Mouse (Mus musculus): Measurements from ENCODE around the gene Suv39h1. TPM values are rescaled to one million over a fixed set of nuclear protein-coding genes. Genes with fewer than 3 reads are reported as not detected.
"Not testable (repeated sequence)": the region's sequence is repeated elsewhere in the genome, so short reads cannot be mapped to it uniquely, and the experiment has no call there.

Gene Suv39h1
- polyA plus RNA-seq, 1 experiment from 2014 or later, result 28.9 TPM

DNA sequence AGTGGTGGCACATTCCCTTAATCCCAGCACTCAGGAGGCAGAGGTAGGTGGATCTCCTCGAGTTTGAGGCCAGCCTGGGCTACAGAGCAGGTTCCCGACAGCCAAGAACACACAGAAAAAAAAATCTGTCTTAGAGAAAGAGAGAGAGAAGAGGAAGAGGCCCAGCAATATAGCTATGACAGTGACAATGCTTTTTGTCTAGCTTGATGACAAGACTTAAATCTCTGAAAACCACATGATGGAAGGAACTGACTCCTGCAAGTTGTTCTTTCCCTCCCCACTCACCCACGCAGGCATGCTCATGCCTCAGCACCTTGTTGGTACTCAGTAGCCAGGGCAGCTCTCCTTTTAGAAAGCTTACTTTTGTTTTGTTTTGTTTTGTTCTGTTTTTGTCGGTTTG, 24.9 kb upstream of the Suv39h1 start:
- ATAC-seq (ENCODE audit: insufficient number of reproducible peaks, insufficient read depth, low FRiP score, low read depth), result no peak
- H3K4me1 ChIP-seq (ENCODE audit: control insufficient read depth in 2 of 2, insufficient read depth in 2 of 2, low read length in 2 of 2), result no peaks in the 10 kb centered on the region
- H3K4me2 ChIP-seq (ENCODE audit: low read length), result no peak overlapping the region
- 45% methylated on average over 4 of the region's 4 CpGs for WGBS
- no peak overlapping the region for H3K4me3 ChIP-seq (ENCODE audit: control insufficient read depth in 1 of 2, insufficient read depth in 1 of 2, low read depth in 1 of 2, low read length in 2 of 2)
- H3K36me3 ChIP-seq (ENCODE audit: control insufficient read depth, insufficient read depth, low read length), result no peaks in the 10 kb centered on the region
- no peaks in the 10 kb centered on the region for H3K9me3 ChIP-seq (ENCODE audit: control insufficient read depth, low read length)
- H3K27me3 ChIP-seq (ENCODE audit: control insufficient read depth, insufficient read depth, low read length), result no peaks in the 10 kb centered on the region
- H3K9ac ChIP-seq (ENCODE audit: low read length), result no peak overlapping the region
- no peak overlapping the region for H3K27ac ChIP-seq (replicated peaks in 1 of 2; ENCODE audit: control insufficient read depth in 1 of 2, insufficient read depth in 1 of 2, low read depth in 2 of 2, low read length in 2 of 2)

DNA sequence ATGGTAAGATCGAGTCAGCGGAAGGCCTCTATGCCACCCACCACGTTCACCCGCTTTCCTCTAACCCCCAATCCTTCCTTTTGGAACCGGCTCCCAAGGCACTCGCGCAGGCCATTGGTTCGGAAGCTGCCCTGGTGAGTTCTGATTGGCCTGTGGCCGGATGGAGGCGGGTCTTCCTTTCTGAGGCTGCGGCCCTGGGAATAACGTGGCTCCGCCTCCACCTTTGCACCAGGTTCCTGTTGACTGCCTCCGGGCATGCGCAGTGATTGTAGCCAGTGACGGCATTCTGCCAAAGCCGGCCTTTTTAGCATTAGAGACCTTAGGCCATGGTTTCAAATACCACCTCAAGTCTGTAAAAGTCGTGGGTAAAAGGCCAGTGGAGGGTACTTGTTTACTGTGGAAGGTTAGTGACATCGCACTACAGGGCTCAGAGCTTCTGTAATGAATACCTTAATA, 22.3 kb upstream of the Suv39h1 start:
- H3K4me3 ChIP-seq (ENCODE audit: control insufficient read depth in 1 of 2, insufficient read depth in 1 of 2, low read depth in 1 of 2, low read length in 2 of 2), result peak overlapping the region; percentile 27 to 29
- peak overlapping the region; percentile 63 for H3K9ac ChIP-seq (ENCODE audit: low read length)
- H3K4me1 ChIP-seq (ENCODE audit: control insufficient read depth in 2 of 2, insufficient read depth in 2 of 2, low read length in 2 of 2), result no peaks in the 10 kb centered on the region
- no peaks in the 10 kb centered on the region for H3K9me3 ChIP-seq (ENCODE audit: control insufficient read depth, low read length)
- peak overlapping the region; percentile 47 to 70; a peak in 3 of 4 replicates for H3K27ac ChIP-seq (replicated peaks in 1 of 2; ENCODE audit: control insufficient read depth in 1 of 2, insufficient read depth in 1 of 2, low read depth in 2 of 2, low read length in 2 of 2)
- H3K4me2 ChIP-seq (ENCODE audit: low read length), result peak overlapping the region; percentile 59
- ATAC-seq (ENCODE audit: insufficient number of reproducible peaks, insufficient read depth, low FRiP score, low read depth), result peak; percentile 95
- 15% methylated on average over 17 of the region's 19 CpGs for WGBS
- H3K27me3 ChIP-seq (ENCODE audit: control insufficient read depth, insufficient read depth, low read length), result no peaks in the 10 kb centered on the region
- H3K36me3 ChIP-seq (ENCODE audit: control insufficient read depth, insufficient read depth, low read length), result no peaks in the 10 kb centered on the region

DNA sequence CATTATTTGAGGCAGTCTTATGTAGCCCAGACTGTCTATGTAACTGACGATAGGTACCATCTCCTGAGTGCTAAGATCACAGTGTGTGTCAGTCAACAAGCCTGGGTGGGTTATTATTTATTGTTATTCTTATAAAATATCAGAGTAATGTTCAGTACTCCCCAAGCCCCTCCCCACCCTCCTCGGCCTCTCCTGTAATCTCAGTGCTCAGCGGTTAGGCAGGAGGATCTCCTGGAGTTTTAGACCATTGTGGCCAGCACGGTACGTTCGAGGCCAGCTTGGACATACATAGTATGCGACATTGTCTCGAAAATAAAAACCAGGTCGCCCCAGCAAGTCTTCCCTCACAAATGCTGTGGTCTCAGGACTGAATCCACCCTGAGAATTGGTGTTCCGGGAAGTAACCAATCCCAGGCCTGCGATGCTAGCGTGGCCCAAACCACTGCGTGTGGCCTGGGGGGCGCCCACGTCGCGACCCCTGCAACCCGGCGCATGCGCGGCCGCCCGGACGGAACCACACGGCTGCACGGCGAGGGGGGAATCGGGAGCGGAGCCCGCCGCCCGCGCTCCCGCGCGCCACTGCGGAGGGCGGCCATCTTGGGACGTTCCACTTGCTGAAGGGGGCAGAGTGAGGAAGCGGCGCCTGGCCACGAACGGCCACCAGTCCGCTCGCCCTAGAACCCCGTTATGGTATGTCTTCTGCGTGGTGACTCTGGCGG, 21.7 kb upstream of the Suv39h1 start:
- Histone ChIP-seq H3K4me2 (ENCODE audit: low read length) (peak overlapping the region; percentile 47), H3K4me3 (ENCODE audit: control insufficient read depth in 1 of 2, insufficient read depth in 1 of 2, low read depth in 1 of 2, low read length in 2 of 2) (peak overlapping the region; percentile 21 to 27), H3K9ac (ENCODE audit: low read length) (peak overlapping the region; percentile 49), H3K27ac (replicated peaks in 1 of 2; ENCODE audit: control insufficient read depth in 1 of 2, insufficient read depth in 1 of 2, low read depth in 2 of 2, low read length in 2 of 2) (peak overlapping the region in 1 of 2 experiments; percentile 70; a peak in 2 of 4 replicates)
- H3K9me3 ChIP-seq (ENCODE audit: control insufficient read depth, low read length); H3K4me1 ChIP-seq (ENCODE audit: control insufficient read depth in 2 of 2, insufficient read depth in 2 of 2, low read length in 2 of 2); H3K36me3 ChIP-seq (ENCODE audit: control insufficient read depth, insufficient read depth, low read length); H3K27me3 ChIP-seq (ENCODE audit: control insufficient read depth, insufficient read depth, low read length): not testable (repeated sequence)
- ATAC-seq (ENCODE audit: insufficient number of reproducible peaks, insufficient read depth, low FRiP score, low read depth), result peak; percentile 95
- 15% methylated on average over 23 of the region's 48 CpGs for WGBS

DNA sequence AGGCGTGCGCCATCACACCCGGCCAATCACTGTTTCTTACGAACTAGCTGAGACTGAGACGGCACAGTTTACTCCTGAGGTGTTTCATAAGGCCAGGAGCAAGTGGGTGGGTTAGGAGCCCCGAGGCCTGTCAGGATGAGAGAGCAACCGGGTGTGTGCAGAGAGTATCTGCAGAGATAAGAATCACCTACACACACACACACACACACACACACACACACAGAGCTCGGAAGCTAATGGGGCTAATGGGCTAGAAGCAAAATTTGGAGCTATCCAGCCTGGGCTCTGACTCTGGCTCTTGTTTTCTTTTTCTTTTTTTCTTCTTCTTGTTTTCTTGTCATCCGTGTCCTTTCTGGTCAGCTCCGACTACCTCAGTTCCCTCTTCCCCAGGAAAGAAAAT, 21.0 kb upstream of the Suv39h1 start:
- Histone ChIP-seq H3K27me3 (ENCODE audit: control insufficient read depth, insufficient read depth, low read length) (no peaks in the 10 kb centered on the region), H3K9ac (ENCODE audit: low read length) (peak overlapping the region; percentile 49), H3K4me1 (ENCODE audit: control insufficient read depth in 2 of 2, insufficient read depth in 2 of 2, low read length in 2 of 2) (no peaks in the 10 kb centered on the region), H3K27ac (replicated peaks in 1 of 2; ENCODE audit: control insufficient read depth in 1 of 2, insufficient read depth in 1 of 2, low read depth in 2 of 2, low read length in 2 of 2) (no peak overlapping the region), H3K4me2 (ENCODE audit: low read length) (peak overlapping the region; percentile 47), H3K9me3 (ENCODE audit: control insufficient read depth, low read length) (no peaks in the 10 kb centered on the region), H3K4me3 (ENCODE audit: control insufficient read depth in 1 of 2, insufficient read depth in 1 of 2, low read depth in 1 of 2, low read length in 2 of 2) (peak overlapping the region in 1 of 2 experiments; percentile 21; a peak in 2 of 4 replicates), H3K36me3 (ENCODE audit: control insufficient read depth, insufficient read depth, low read length) (no peaks in the 10 kb centered on the region)
- WGBS, result 75% methylated on average over 10 of the region's 10 CpGs
- ATAC-seq (ENCODE audit: insufficient number of reproducible peaks, insufficient read depth, low FRiP score, low read depth), result no peak

DNA sequence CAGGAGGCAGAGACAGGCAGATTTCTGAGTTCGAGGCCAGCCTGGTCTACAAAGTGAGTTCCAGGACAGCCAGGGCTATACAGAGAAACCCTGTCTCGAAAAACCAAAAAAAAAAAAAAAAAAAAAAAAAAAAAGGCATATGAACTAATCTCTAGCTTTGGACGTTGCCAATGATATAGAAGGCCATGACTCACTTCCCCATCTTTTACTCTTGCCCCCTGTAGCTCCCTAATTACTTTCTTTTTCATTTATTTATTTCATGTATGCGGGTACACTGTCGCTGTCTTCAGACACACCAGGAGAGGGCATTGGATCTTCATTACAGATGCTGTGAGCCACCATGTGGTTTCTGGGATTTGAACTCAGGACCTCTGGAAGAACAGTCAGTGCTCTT, 16.4 kb upstream of the Suv39h1 start:
- H3K4me2 ChIP-seq (ENCODE audit: low read length); H3K27me3 ChIP-seq (ENCODE audit: control insufficient read depth, insufficient read depth, low read length); ATAC-seq (ENCODE audit: insufficient number of reproducible peaks, insufficient read depth, low FRiP score, low read depth); H3K9me3 ChIP-seq (ENCODE audit: control insufficient read depth, low read length); H3K27ac ChIP-seq (replicated peaks in 1 of 2; ENCODE audit: control insufficient read depth in 1 of 2, insufficient read depth in 1 of 2, low read depth in 2 of 2, low read length in 2 of 2); H3K4me1 ChIP-seq (ENCODE audit: control insufficient read depth in 2 of 2, insufficient read depth in 2 of 2, low read length in 2 of 2); H3K4me3 ChIP-seq (ENCODE audit: control insufficient read depth in 1 of 2, insufficient read depth in 1 of 2, low read depth in 1 of 2, low read length in 2 of 2); H3K36me3 ChIP-seq (ENCODE audit: control insufficient read depth, insufficient read depth, low read length); H3K9ac ChIP-seq (ENCODE audit: low read length): not testable (repeated sequence)
- WGBS, result 79% methylated on average over 4 of the region's 5 CpGs

DNA sequence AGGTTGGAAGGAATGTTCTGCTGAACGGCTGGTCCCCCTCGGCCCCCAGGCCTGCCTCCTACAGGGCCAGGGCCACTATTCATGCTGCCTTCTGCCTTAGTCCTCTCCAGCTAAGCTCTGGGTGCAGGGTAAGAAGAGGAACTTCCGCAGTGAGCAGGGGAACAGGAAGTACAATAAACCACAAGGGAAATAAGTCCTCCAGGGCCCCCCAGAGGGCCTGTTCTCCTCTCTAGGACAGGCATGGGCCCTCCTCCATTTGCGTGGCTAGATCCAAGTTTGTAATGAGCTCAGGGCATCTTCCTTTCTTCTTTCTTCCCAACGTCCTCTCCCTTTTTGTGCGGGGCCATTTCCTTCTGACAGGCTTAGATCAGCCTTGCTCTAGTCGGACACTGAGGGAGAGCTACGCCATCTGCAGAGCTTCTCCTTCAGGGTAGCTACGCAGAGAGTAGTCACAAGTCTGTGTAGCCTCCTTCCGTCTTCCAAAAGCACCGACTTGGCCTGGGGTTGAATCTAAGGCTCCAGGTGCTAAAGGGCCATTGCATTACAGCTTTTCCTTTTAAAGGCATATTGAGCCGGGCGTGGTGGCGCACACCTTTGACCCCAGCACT, 15.9 kb upstream of the Suv39h1 start, which contains the start of gene Was:
Gene Was (minus strand): TSS at position 153 of the 608 bp plus-strand sequence.
- no peak for ATAC-seq (ENCODE audit: insufficient number of reproducible peaks, insufficient read depth, low FRiP score, low read depth)
- WGBS, result 78% methylated on average over 14 of the region's 14 CpGs
- Histone ChIP-seq H3K27me3 (ENCODE audit: control insufficient read depth, insufficient read depth, low read length) (no peaks in the 10 kb centered on the region), H3K36me3 (ENCODE audit: control insufficient read depth, insufficient read depth, low read length) (no peaks in the 10 kb centered on the region), H3K4me3 (ENCODE audit: control insufficient read depth in 1 of 2, insufficient read depth in 1 of 2, low read depth in 1 of 2, low read length in 2 of 2) (no peak within 1 kb of the TSS), H3K27ac (replicated peaks in 1 of 2; ENCODE audit: control insufficient read depth in 1 of 2, insufficient read depth in 1 of 2, low read depth in 2 of 2, low read length in 2 of 2) (no peak within 1 kb of the TSS), H3K9ac (ENCODE audit: low read length) (no peak within 1 kb of the TSS), H3K4me1 (ENCODE audit: control insufficient read depth in 2 of 2, insufficient read depth in 2 of 2, low read length in 2 of 2) (no peaks in the 10 kb centered on the region), H3K9me3 (ENCODE audit: control insufficient read depth, low read length) (no peaks in the 10 kb centered on the region), H3K4me2 (ENCODE audit: low read length) (no peak within 1 kb of the TSS)

DNA sequence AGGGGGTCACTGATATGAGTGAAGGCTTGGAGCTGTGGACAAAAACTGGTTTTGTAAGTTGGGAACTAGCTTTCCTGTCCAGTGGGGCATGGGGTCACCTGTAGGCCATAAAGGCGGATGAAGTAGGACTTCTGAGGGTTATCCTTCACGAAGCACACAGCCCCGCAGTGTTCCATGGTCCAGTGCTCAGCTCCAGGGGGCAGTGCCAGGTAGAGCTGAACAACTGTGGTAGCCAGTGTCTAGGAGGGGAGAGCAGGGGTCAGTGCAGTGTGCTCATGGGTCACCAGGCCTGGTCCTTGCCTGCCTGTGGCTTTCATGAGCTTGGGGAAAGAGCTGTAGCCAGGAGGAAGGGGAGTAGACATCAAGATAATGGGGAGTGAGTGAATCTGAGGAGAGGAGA, 15.2 kb upstream of the Suv39h1 start:
- 85% methylated on average over 3 of the region's 3 CpGs for WGBS

More for the DNA sequence above, 15.2 kb upstream of the Suv39h1 start:
- Histone ChIP-seq H3K4me1 (ENCODE audit: control insufficient read depth in 2 of 2, insufficient read depth in 2 of 2, low read length in 2 of 2) (no peaks in the 10 kb centered on the region), H3K36me3 (ENCODE audit: control insufficient read depth, insufficient read depth, low read length) (no peaks in the 10 kb centered on the region), H3K27ac (replicated peaks in 1 of 2; ENCODE audit: control insufficient read depth in 1 of 2, insufficient read depth in 1 of 2, low read depth in 2 of 2, low read length in 2 of 2) (no peak overlapping the region), H3K4me2 (ENCODE audit: low read length) (no peak overlapping the region), H3K27me3 (ENCODE audit: control insufficient read depth, insufficient read depth, low read length) (no peaks in the 10 kb centered on the region), H3K4me3 (ENCODE audit: control insufficient read depth in 1 of 2, insufficient read depth in 1 of 2, low read depth in 1 of 2, low read length in 2 of 2) (no peak overlapping the region), H3K9ac (ENCODE audit: low read length) (no peak overlapping the region), H3K9me3 (ENCODE audit: control insufficient read depth, low read length) (no peaks in the 10 kb centered on the region)
- ATAC-seq (ENCODE audit: insufficient number of reproducible peaks, insufficient read depth, low FRiP score, low read depth), result no peak

All from heart, embryonic 14.5 days (tissue).